Mouse (Mus musculus) heart, postnatal 14 days (tissue): ENCODE measurements around the gene Gm21885. TPM values are rescaled to one million over a fixed set of nuclear protein-coding genes. Genes with fewer than 3 reads are reported as not detected.

Source experiments
- total RNA-seq, 2 experiments: library from RNA; stranded (reverse); gene quantifications; 2 replicates each; pipeline ENCODE4 v1.2.3; 2021

The Gm21885 gene
- total RNA-seq, 2 experiments from 2014 or later: not detected

Other genes starting within 250 kb of the Gm21885 start
- gene Tob1, start 70.4 kb upstream of the Gm21885 start, total RNA-seq: 10 to 100 TPM; 64.1 to 67.6 TPM
- 1 to 10 TPM; 1.5 to 1.8 TPM for gene Wfikkn2, start 35.9 kb upstream of the Gm21885 start, total RNA-seq
- 10 to 100 TPM; 40.6 to 45.0 TPM for gene Luc7l3, start 40.1 kb downstream of the Gm21885 start, total RNA-seq
- 100 to 1,000 TPM; 227 to 239 TPM for gene Ankrd40, start 46.1 kb downstream of the Gm21885 start, total RNA-seq
- gene Abcc3, start 111.1 kb downstream of the Gm21885 start, total RNA-seq: 1 to 10 TPM; 2.6 to 3.3 TPM
- 10 to 100 TPM; 27.6 to 28.8 TPM for gene Cacna1g, start 192.3 kb downstream of the Gm21885 start, total RNA-seq
- gene Spata20, start 204.3 kb downstream of the Gm21885 start, total RNA-seq: 1 to 10 TPM in 1 of 2 experiments, under 1 TPM in 1; 0.54 to 1.1 TPM
- gene Epn3, start 218.1 kb downstream of the Gm21885 start, total RNA-seq: 10 to 100 TPM; 19.9 to 24.0 TPM
- 1 to 10 TPM; 1.4 to 2.1 TPM for gene Mycbpap, start 239.9 kb downstream of the Gm21885 start, total RNA-seq